Mouse (Mus musculus) small intestine, adult 2 months (tissue): Measurements from ENCODE around the gene Gstz1.

ENCODE experiments used
- CTCF ChIP-seq: fragments of 200-500 bp; IDR thresholded peaks from 2 replicates; pipeline ENCODE4 v1.5.1; 2012; ENCODE audit warnings: low read depth, mild to moderate bottlenecking, control low read depth, inconsistent platforms, low read length, moderate library complexity, mixed read lengths; ENCODE audit not compliant: insufficient replicate concordance, insufficient read length; ENCODE audit errors: extremely low read depth
- POLR2A ChIP-seq: fragments of 200-500 bp; IDR thresholded peaks from 2 replicates; pipeline ENCODE4 v1.6.1; 2012; ENCODE audit warnings: low read depth, mild to moderate bottlenecking, control low read depth, inconsistent platforms, low read length, moderate library complexity

DNA sequence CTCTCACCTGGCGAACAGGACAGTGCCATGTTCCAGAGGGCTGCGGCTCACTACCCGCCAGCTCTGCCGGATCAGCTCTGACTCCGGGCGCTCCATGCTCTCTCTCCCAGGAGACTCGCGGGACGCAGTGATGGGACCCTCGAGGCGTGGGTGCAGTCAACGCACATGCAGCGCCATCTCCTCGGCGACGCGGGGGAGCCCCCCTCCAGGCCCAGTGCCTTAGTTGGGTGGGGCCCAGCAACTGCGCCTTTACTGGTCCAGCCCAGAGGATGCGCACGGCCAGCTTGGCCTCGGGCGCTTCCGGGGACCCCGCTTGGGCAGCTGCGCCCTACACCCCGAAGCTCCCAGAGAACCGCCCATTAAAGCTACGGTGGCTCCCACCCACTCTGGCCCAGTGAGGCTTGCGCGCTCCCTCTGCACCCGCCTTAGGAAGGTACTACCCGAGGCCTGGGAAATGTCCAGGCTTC lies 44.8 kb upstream of the Gstz1 start, which contains the start of gene Ngb:
- no peak for TF ChIP-seq CTCF
- TF ChIP-seq POLR2A = no peak
